Mouse (Mus musculus) c-Kit-positive CD71-positive TER-119-negative erythroid progenitor cells, embryonic 14.5 days (primary cell): ENCODE measurements around the gene Gpr35.
A peak's percentile ranks its signal among the peaks of the same experiment; 100 is the strongest.
"Not testable (repeated sequence)": the region's sequence is repeated elsewhere in the genome, so short reads cannot be mapped to it uniquely, and the experiment has no call there.

Source experiments
- DNase-seq: peaks from one replicate; pipeline ENCODE4 v3.0.0-alpha.2; 2013; ENCODE audit warnings: low read depth

The Gpr35 gene

GRCm38 (mm10) chr1:92933611-92934010 lies 17.1 kb upstream of the Gpr35 start:
- DNase-seq, result peak; percentile 15

- DNase-seq, result peak; percentile 91
These were observed 16.4 kb upstream of the Gpr35 start, which contains the start of gene Capn10 for GRCm38 (mm10) chr1:92934182-92934827. Gene Capn10 (plus strand): TSS chr1:92934376.

GRCm38 (mm10) chr1:92935054-92935962 lies 15.4 kb upstream of the Gpr35 start:
- DNase-seq, result peak; percentile 68

DNA sequence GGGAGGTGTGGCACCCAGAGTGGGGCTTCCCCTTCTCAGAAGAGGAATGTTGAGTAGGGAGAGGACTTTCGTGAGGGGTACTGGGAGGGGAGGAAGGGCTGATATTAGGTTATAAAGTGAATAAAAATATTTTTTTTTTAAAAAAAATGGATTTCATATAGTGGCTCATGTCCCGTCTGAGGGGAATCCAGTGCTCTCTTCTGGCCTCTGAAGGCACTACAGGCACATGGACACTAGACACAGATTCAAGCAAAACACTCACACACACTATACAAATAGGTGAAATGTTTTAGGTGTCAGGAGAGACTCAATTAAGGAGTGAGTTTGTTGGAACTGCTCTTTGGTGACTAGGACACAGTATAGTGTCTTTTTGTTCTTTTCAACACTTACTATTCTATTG lies 14.7 kb upstream of the Gpr35 start:
- DNase-seq, result no peak

- DNase-seq, result no peak
These were observed 14.2 kb upstream of the Gpr35 start for GRCm38 (mm10) chr1:92936467-92936866.

GRCm38 (mm10) chr1:92937797-92938196 lies 12.9 kb upstream of the Gpr35 start:
- no peak for DNase-seq

- DNase-seq, result no peak
These were observed 10.9 kb upstream of the Gpr35 start for GRCm38 (mm10) chr1:92939746-92940145.

- DNase-seq, result no peak
These were observed 7.3 kb upstream of the Gpr35 start for GRCm38 (mm10) chr1:92943219-92943989.

- no peak for DNase-seq
These were observed 2.7 kb upstream of the Gpr35 start for GRCm38 (mm10) chr1:92947966-92948365.

DNA sequence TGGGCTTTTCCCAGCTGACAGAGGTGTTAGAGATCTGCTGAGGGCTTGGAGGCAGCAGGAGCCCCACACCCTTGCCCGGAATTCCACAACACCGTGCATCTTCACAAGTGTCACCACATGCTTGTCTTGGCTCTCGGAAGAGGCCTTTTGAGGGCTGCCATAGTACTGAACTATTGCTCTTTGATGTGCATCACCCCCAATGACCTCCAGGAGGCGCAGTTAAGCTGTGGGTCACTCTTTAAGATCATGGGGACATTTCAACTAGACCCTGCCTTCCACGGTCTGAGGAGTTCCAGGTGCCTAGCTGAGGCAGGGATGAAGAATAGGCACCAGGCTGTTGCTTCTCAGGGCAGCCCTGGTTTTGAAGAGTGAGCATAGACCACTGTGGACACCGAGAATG lies 1.2 kb upstream of the Gpr35 start:
- no peak for DNase-seq

DNA sequence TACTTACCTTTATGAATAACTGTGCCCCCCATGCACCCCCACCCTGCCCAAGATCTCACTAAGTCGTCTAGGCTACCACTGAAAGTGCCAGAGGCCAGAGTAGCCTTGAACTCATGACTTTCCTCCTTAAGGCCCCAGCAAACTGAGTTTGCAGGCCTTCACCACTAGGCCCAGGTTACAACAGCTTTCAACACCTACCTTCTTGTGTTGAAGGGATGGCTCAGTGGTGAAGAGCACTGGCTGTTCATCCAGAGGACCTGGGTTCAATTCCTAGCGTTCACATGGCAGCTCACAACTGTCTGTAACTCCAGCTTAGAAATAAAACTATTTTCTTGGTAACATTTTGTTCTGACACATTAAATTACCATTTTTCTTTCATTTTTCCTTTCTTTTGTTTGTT lies 3.0 kb downstream of the Gpr35 start:
- no peak for DNase-seq

DNA sequence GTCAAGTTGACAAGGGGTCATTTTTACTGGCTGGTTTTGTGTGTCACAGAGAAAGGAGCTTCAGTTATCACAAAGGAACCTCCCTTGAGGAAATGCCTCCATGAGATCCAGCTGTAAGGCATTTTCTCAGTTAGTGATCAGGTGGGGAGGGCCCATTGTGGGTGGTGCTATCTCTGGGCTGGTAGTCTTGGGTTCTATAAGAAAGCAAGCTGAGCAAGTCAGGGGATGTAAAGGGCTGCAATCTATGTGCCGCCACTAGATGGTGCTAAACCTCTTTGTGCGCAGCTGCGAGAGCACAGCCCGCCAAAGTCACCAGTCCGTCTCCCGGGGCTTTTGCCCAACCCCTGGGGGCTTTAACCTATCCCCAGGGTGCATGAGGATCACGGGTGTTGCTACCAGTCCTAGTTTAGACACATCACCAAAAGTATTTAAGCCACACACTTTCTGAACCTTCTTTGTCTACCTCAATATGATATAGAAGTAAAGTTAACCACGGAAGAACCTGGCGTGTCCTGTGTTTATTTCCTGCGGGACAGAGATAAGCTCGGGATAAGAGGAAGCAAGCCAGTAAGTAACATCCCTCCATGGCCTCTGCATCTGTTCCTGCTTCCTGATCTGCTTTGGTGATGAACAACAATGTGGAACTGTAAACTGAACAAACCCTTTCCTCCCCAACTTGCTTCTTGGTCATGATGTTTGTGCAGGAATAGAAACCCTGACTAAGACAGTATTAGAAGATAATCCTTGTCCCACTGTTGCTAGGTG lies 6.1 kb downstream of the Gpr35 start:
- DNase-seq, result not testable (repeated sequence)

DNA sequence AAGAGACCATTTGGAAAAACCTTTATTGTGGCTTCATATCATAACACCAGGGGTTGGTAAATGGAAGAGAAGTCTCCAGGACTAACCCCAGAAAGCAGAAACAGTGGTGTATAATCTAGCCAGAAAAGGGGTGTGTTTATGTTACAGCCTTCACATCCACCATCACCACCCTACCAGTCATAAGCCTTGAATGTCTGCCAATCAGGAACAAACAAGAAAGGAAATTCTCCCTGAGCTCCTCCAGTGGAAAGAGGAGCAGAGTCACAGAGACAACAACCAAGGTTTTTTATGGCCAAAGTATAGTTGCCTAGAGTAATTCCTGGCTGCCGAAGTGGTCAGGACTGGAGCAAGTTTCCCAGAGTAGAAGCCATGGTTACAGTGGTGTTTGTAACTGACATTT lies 8.3 kb downstream of the Gpr35 start:
- DNase-seq, result no peak

- DNase-seq, result not testable (repeated sequence)
These were observed 20.1 kb downstream of the Gpr35 start for GRCm38 (mm10) chr1:92970791-92971190.

DNA sequence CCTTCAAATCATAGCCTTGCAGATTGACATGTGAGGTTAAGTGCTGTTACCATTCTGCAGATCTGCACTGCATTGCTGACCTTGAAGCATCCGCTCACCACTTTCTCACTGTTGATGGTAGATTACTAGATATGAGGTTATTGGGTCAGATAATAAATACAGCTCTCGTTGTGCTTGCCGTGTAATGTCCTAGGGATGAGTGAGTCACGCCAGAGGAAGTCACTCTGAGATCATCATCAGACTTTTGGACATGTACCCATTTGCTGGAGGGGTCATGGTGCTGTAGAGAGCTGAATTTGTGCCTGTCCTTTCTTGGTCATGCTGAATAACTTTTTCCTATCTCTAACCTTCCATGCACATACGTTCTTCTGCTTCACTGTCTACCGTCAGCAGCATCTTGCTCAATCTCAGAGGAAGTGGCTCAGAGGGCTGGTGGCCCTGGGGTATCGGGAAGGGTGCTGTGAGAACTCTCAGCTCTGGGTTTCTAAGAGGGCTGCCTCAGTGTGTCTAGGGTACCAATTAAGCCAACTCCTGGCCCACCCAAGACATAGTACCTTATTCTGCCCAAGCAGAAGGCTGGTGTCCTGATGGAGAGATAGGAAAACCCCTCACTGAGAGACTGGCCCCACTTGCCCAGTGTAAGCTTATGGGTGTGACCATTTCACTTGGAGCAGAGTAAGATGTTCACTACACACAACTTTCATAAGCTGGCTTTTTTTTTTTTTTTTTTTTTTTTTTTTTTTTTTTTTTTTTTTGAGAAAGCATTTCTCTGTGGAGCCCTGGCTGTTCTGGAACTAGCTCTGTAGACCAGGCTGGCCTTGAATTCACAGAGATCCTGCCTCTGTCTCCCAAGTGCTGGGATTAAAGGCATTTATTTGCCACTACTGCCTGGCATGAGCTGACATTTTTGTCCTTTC lies 21.5 kb downstream of the Gpr35 start:
- DNase-seq, result no peak

DNA sequence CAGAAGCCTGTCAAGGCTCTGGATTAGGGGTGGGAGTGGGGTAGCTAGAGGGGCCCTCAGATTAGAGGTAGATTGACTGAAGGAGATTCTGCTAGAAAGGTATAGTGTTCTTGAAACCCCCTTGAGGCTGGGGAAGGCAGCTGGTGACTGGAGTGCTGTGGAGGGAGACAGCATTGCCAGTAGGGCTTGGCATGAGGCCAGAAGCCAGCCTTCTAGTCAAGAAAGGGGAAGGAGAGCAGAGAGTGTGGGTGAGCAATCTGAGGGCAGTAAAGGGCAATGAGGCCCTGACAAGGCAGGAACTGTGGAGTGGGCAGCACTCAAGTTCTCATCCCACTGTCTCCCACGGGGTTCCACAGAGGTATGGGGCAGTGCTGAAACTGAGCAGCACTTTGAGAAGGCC lies 22.2 kb downstream of the Gpr35 start:
- DNase-seq, result no peak

GRCm38 (mm10) chr1:92976141-92976566 lies 25.5 kb downstream of the Gpr35 start:
- no peak for DNase-seq

- DNase-seq, result no peak
These were observed 28.0 kb downstream of the Gpr35 start for GRCm38 (mm10) chr1:92978645-92979044.

- DNase-seq, result no peak
These were observed 28.5 kb downstream of the Gpr35 start for GRCm38 (mm10) chr1:92979073-92979602.
